Mouse (Mus musculus) spleen, adult 10 weeks (tissue): ENCODE results near the gene Bicdl2. TPM values are rescaled to one million over a fixed set of nuclear protein-coding genes. Genes with fewer than 3 reads are reported as not detected.

ENCODE experiments used
- polyA plus RNA-seq: library from polyadenylated mRNA; stranded (reverse); fragments of 350-450 nt; fragmentation: Illumina TruSeq; extraction: RNeasy Lipid Tissue Mini Kit (QIAGEN cat#74804); gene quantifications from one replicate; pipeline ENCODE4 v1.2.3, GENCODE M21; 2015; ENCODE audit warnings: low replicate concordance; ENCODE audit not compliant: insufficient read depth

Gene Bicdl2
- polyA plus RNA-seq = not detected

GRCm38 (mm10) chr17:23660117-23660875 is at the start of gene Bicdl2:
Bicdl2 (plus strand) TSS chr17:23660506.

GRCm38 (mm10) chr17:23644613-23645495 is 15.5 kb upstream of the Bicdl2 start, which contains the start of gene Mmp25:
Mmp25 (minus strand) TSS chr17:23645277.

GRCm38 (mm10) chr17:23673424-23674073 is 13.2 kb downstream of the Bicdl2 start, which contains the start of the genes Hcfc1r1 and Thoc6:
Hcfc1r1 (plus strand) TSS chr17:23673596.
Thoc6 (minus strand) TSS chr17:23673882.

GRCm38 (mm10) chr17:23677236-23677679 is 17.0 kb downstream of the Bicdl2 start, which contains the start of gene Tnfrsf12a:
Tnfrsf12a (minus strand) TSS chr17:23677468.

GRCm38 (mm10) chr17:23679127-23679835 is 19.0 kb downstream of the Bicdl2 start, which contains the start of gene Cldn6:
Cldn6 (plus strand) TSS chr17:23679249.

GRCm38 (mm10) chr17:23683856-23684672 is 23.8 kb downstream of the Bicdl2 start, which contains the start of gene Cldn9:
Cldn9 (minus strand) TSS chr17:23684026.

Other genes starting within 250 kb of the Bicdl2 start
- gene Vmn2r117, start 180.8 kb upstream of the Bicdl2 start, polyA plus RNA-seq = not detected
- gene Zfp213, start 96.3 kb upstream of the Bicdl2 start, polyA plus RNA-seq = 4.4 TPM
- 0.72 TPM for gene Zfp13, start 61.0 kb upstream of the Bicdl2 start, polyA plus RNA-seq
- gene Zscan10, start 59.6 kb upstream of the Bicdl2 start, polyA plus RNA-seq = not detected
- 1.0 TPM for gene Mmp25, start 15.2 kb upstream of the Bicdl2 start, polyA plus RNA-seq
- 29.3 TPM for gene Hcfc1r1, start 13.1 kb downstream of the Bicdl2 start, polyA plus RNA-seq
- gene Thoc6, start 13.4 kb downstream of the Bicdl2 start, polyA plus RNA-seq = 9.4 TPM
- 4.0 TPM for gene Tnfrsf12a, start 17.0 kb downstream of the Bicdl2 start, polyA plus RNA-seq
- gene Cldn6, start 18.7 kb downstream of the Bicdl2 start, polyA plus RNA-seq = not detected
- not detected for gene Cldn9, start 23.5 kb downstream of the Bicdl2 start, polyA plus RNA-seq
- gene 1520401A03Rik, start 62.3 kb downstream of the Bicdl2 start, polyA plus RNA-seq = not detected
- 7.6 TPM for gene Pkmyt1, start 65.8 kb downstream of the Bicdl2 start, polyA plus RNA-seq
- gene Paqr4, start 80.4 kb downstream of the Bicdl2 start, polyA plus RNA-seq = 3.6 TPM
- 0.28 TPM for gene Kremen2, start 85.3 kb downstream of the Bicdl2 start, polyA plus RNA-seq
- 9.9 TPM for gene Flywch1, start 111.1 kb downstream of the Bicdl2 start, polyA plus RNA-seq
- 0.57 TPM for gene Flywch2, start 125.6 kb downstream of the Bicdl2 start, polyA plus RNA-seq
- gene Srrm2, start 130.0 kb downstream of the Bicdl2 start, polyA plus RNA-seq = 445 TPM
- gene Elob, start 168.6 kb downstream of the Bicdl2 start, polyA plus RNA-seq = 39.3 TPM
- gene Prss33, start 175.6 kb downstream of the Bicdl2 start, polyA plus RNA-seq = not detected
- not detected for gene Prss32, start 183.3 kb downstream of the Bicdl2 start, polyA plus RNA-seq
- 0.12 TPM for gene Prss41, start 183.7 kb downstream of the Bicdl2 start, polyA plus RNA-seq
- not detected for gene Prss21, start 207.6 kb downstream of the Bicdl2 start, polyA plus RNA-seq
- gene Dcpp1, start 220.4 kb downstream of the Bicdl2 start, polyA plus RNA-seq = not detected
- gene Dcpp2, start 220.4 kb downstream of the Bicdl2 start, polyA plus RNA-seq = not detected